Mouse (Mus musculus) stomach, postnatal 0 days (tissue): Measurements from ENCODE around the gene Ano2.

ENCODE experiments used
- CTCF ChIP-seq: IDR thresholded peaks from 2 replicates; pipeline ENCODE4 v1.5.1; 2016; ENCODE audit warnings: antibody characterized with exemption, low read depth, mild to moderate bottlenecking, moderate library complexity
- EP300 ChIP-seq: optimal IDR thresholded peaks from 2 replicates; pipeline ENCODE3; 2016; ENCODE audit warnings: antibody characterized with exemption

GRCm38 (mm10) chr6:125811395-125811794 lies 121.2 kb downstream of the Ano2 start:
- TF ChIP-seq EP300: no peak
- no peak for TF ChIP-seq CTCF
